Mouse (Mus musculus) layer of hippocampus, adult 2 months (tissue): Measurements from ENCODE around the gene 9430097D07Rik. TPM values are rescaled to one million over a fixed set of nuclear protein-coding genes. Genes with fewer than 3 reads are reported as not detected.

Experiments used
- DNase-seq, 2 experiments: peaks; one replicate each; pipeline ENCODE4 v3.0.0; 2022; ENCODE audit warnings: low spot score in 2 of 2
- H3K27ac ChIP-seq: fragments of 200-600 bp; 2 replicates; pipeline ENCODE4 v1.8.1; 2022
- H3K4me3 ChIP-seq: fragments of 200-600 bp; 2 replicates; pipeline ENCODE4 v1.8.1; 2022; ENCODE audit warnings: mild to moderate bottlenecking
- CTCF ChIP-seq: fragments of 200-600 bp; conservative IDR thresholded peaks from 2 replicates; pipeline ENCODE4 v1.8.1; 2022; ENCODE audit warnings: antibody characterized with exemption, mild to moderate bottlenecking, moderate library complexity
- total RNA-seq, 2 experiments: library from RNA; stranded (reverse); gene quantifications; 2 replicates each; pipeline ENCODE4 v1.2.3; 2021

9430097D07Rik gene
- total RNA-seq, 2 experiments from 2014 or later = 0.71 TPM; not detected in 1

GRCm38 (mm10) chr2:32589213-32589795, 13.8 kb upstream of the 9430097D07Rik start:
- peak overlapping the region; percentile 2; the same call in 1 of the 2 replicates for H3K4me3 ChIP-seq
- H3K27ac ChIP-seq = peak overlapping the region; percentile 64
- DNase-seq = no peak
- no peak for TF ChIP-seq CTCF

- no peak for TF ChIP-seq CTCF
- peak overlapping the region; percentile 92 for H3K27ac ChIP-seq
- DNase-seq = no peak
Observed at GRCm38 (mm10) chr2:32587731-32588321, 12.3 kb upstream of the 9430097D07Rik start.

GRCm38 (mm10) chr2:32586871-32587351, 11.4 kb upstream of the 9430097D07Rik start, which contains the start of gene St6galnac4:
TSS of gene St6galnac4 (plus strand) at chr2:32587095.
- peak within 1 kb of the TSS; percentile 77 for H3K4me3 ChIP-seq
- peak; percentile 58 for TF ChIP-seq CTCF
- peak within 1 kb of the TSS; percentile 92 for H3K27ac ChIP-seq
- DNase-seq = peak; percentile 86 to 91

More at GRCm38 (mm10) chr2:32587731-32588321, 12.3 kb upstream of the 9430097D07Rik start:
- peak overlapping the region; percentile 77 for H3K4me3 ChIP-seq

GRCm38 (mm10) chr2:32585149-32585714, 9.7 kb upstream of the 9430097D07Rik start:
- Histone ChIP-seq H3K4me3 (no peak overlapping the region), H3K27ac (no peak overlapping the region)
- no peak for DNase-seq
- no peak for TF ChIP-seq CTCF

- H3K4me3 ChIP-seq = peak overlapping the region; percentile 40
- H3K27ac ChIP-seq = no peak overlapping the region
- TF ChIP-seq CTCF = peak; percentile 96
- DNase-seq = peak; percentile 84 to 86
Observed at GRCm38 (mm10) chr2:32582830-32583799, 7.6 kb upstream of the 9430097D07Rik start.

- peak; percentile 65 to 66 for DNase-seq
- H3K4me3 ChIP-seq = peak overlapping the region; percentile 43
- H3K27ac ChIP-seq = no peak overlapping the region
- peak; percentile 49 for TF ChIP-seq CTCF
Observed at GRCm38 (mm10) chr2:32581450-32582095, 6.1 kb upstream of the 9430097D07Rik start.

- no peak overlapping the region for H3K27ac ChIP-seq
- H3K4me3 ChIP-seq = no peak overlapping the region
- no peak for TF ChIP-seq CTCF
- no peak for DNase-seq
Observed at GRCm38 (mm10) chr2:32578146-32579046, 2.9 kb upstream of the 9430097D07Rik start.

GRCm38 (mm10) chr2:32576532-32576931, 1.0 kb upstream of the 9430097D07Rik start:
- TF ChIP-seq CTCF = no peak
- DNase-seq = no peak
- Histone ChIP-seq H3K27ac (no peak overlapping the region), H3K4me3 (no peak overlapping the region)

- peak overlapping the region; percentile 61 for H3K27ac ChIP-seq
- H3K4me3 ChIP-seq = peak overlapping the region; percentile 58
- DNase-seq = peak; percentile 76 to 81
- TF ChIP-seq CTCF = peak; percentile 90
Observed at GRCm38 (mm10) chr2:32574901-32575585, 441 bp downstream of the 9430097D07Rik start.

- peak within 1 kb of the TSS; percentile 61 for H3K27ac ChIP-seq
- H3K4me3 ChIP-seq = peak within 1 kb of the TSS; percentile 58
- no peak for DNase-seq
- no peak for TF ChIP-seq CTCF
Observed at GRCm38 (mm10) chr2:32574497-32574896, 987 bp downstream of the 9430097D07Rik start, which contains the start of gene Pip5kl1. TSS of gene Pip5kl1 (plus strand) at chr2:32574797.
